21 mouse cellular contexts compared by ENCODE assay signal in genomic region chr16:85033747-85034146, GRCm38 (mm10).
"Had no signal": no experiment of that assay in that cellular context is flagged by ENCODE, and none has a peak within 500 bp of the region (broad histone marks: within the 10 kb centered on the region; RNA-seq: fewer than 3 reads in every experiment).

No protein-coding gene starts in this region.

- DNase-seq: kidney, adult 11 months; kidney, adult 8-10 months; kidney, postnatal 10 days; kidney, postnatal 36 days; layer of hippocampus, postnatal 36 days; liver, postnatal 0 days; retina, postnatal 1 day; right cerebral cortex, postnatal 25 days; spleen, adult 18-20 months; thymus, adult 2 months; thymus, postnatal 14 days had no signal

- H3K4me3 ChIP-seq: kidney, embryonic 15.5 days; left cerebral cortex, adult 2 months; liver, embryonic 12.5 days; lung, embryonic 15.5 days; megakaryocyte, embryonic 14.5 days; midbrain, embryonic 10.5 days; midbrain, embryonic 13.5 days; myocyte; neural tube, embryonic 13.5 days had no signal

- ATAC-seq: liver, embryonic 12.5 days; liver, postnatal 0 days; midbrain, embryonic 13.5 days; midbrain, embryonic 16.5 days had no signal

- H3K4me2 ChIP-seq: kidney, embryonic 15.5 days; liver, embryonic 12.5 days; lung, embryonic 15.5 days; midbrain, embryonic 13.5 days; neural tube, embryonic 13.5 days had no signal

- H3K9ac ChIP-seq: kidney, embryonic 15.5 days; liver, embryonic 12.5 days; liver, postnatal 0 days; lung, embryonic 15.5 days; midbrain, embryonic 13.5 days; neural tube, embryonic 13.5 days had no signal

- H3K4me1 ChIP-seq: liver, embryonic 12.5 days; lung, embryonic 15.5 days; megakaryocyte, embryonic 14.5 days; midbrain, embryonic 10.5 days had no signal

- H3K9me3 ChIP-seq: kidney, embryonic 15.5 days; liver, embryonic 12.5 days; lung, embryonic 15.5 days; midbrain, embryonic 10.5 days; midbrain, embryonic 13.5 days; neural tube, embryonic 13.5 days had no signal

- H3K27ac ChIP-seq: kidney, embryonic 15.5 days; left cerebral cortex, adult 2 months; liver, embryonic 12.5 days; lung, embryonic 15.5 days; midbrain, embryonic 10.5 days; midbrain, embryonic 13.5 days; neural tube, embryonic 13.5 days had no signal

- H3K27me3 ChIP-seq: kidney, embryonic 15.5 days; liver, embryonic 12.5 days; lung, embryonic 15.5 days; megakaryocyte, embryonic 14.5 days; midbrain, embryonic 13.5 days; neural tube, embryonic 13.5 days had no signal
